Mouse (Mus musculus): ENCODE results near the gene Rpl27a. TPM values are rescaled to one million over a fixed set of nuclear protein-coding genes. Genes with fewer than 3 reads are reported as not detected.

The Rpl27a gene
- polyA plus RNA-seq, 1 experiment from 2014 or later, result 110 TPM

- H3K27me3 ChIP-seq (replicated peaks; ENCODE audit: insufficient read depth, low read length), result no peaks in the 10 kb centered on the region
- H3K4me1 ChIP-seq (ENCODE audit: insufficient read depth, low read depth, low read length), result no peaks in the 10 kb centered on the region; the same call in 1 of the 2 replicates
- no peak for DNase-seq (ENCODE audit: low spot score)
- no peaks in the 10 kb centered on the region for H3K9me3 ChIP-seq (ENCODE audit: low read length)
- H3K4me3 ChIP-seq (ENCODE audit: low read depth, low read length), result no peak overlapping the region
- 90% methylated on average over 2 of the region's 2 CpGs for WGBS
- no peak overlapping the region for H3K4me2 ChIP-seq (replicated peaks; ENCODE audit: low read depth, low read length)
- peaks cover 27% of the 10 kb centered on the region; the same call in 1 of the 2 replicates for H3K36me3 ChIP-seq (ENCODE audit: insufficient read depth, low read length)
- no peak overlapping the region for H3K9ac ChIP-seq (replicated peaks; ENCODE audit: low read depth)
- ATAC-seq, result no peak
- no peak for TF ChIP-seq CTCF (IDR thresholded peaks at IDR 0.05)
- TF ChIP-seq EP300 (IDR thresholded peaks at IDR 0.05), result no peak
- H3K27ac ChIP-seq (ENCODE audit: low read length), result no peak overlapping the region; the same call in 1 of the 2 replicates
Measured at GRCm38 (mm10) chr7:109546186-109546585, 27.2 kb downstream of the Rpl27a start.

- no peak overlapping the region for H3K27ac ChIP-seq (ENCODE audit: low read length)
- H3K4me2 ChIP-seq (replicated peaks; ENCODE audit: low read depth, low read length), result no peak overlapping the region
- WGBS, result 77% methylated on average over 5 of the region's 5 CpGs
- no peaks in the 10 kb centered on the region for H3K9me3 ChIP-seq (ENCODE audit: low read length)
- ATAC-seq (0 out of 2 replicates have a peak, but pooled peaks have one; percentile 19), DNase-seq (ENCODE audit: low spot score) (peak; percentile 43)
- H3K36me3 ChIP-seq (ENCODE audit: insufficient read depth, low read length), result peaks cover 31% of the 10 kb centered on the region; the same call in 1 of the 2 replicates
- no peaks in the 10 kb centered on the region for H3K27me3 ChIP-seq (replicated peaks; ENCODE audit: insufficient read depth, low read length)
- no peak overlapping the region for H3K9ac ChIP-seq (replicated peaks; ENCODE audit: low read depth)
- no peak overlapping the region for H3K4me3 ChIP-seq (ENCODE audit: low read depth, low read length)
- TF ChIP-seq EP300 (IDR thresholded peaks at IDR 0.05), result peak; percentile 47; the same call in 1 of the 2 replicates
- TF ChIP-seq CTCF (IDR thresholded peaks at IDR 0.05), result no peak
- no peaks in the 10 kb centered on the region for H3K4me1 ChIP-seq (ENCODE audit: insufficient read depth, low read depth, low read length)
Measured at GRCm38 (mm10) chr7:109546726-109547125, 27.8 kb downstream of the Rpl27a start.

- no peak overlapping the region for H3K4me2 ChIP-seq (replicated peaks; ENCODE audit: low read depth, low read length)
- 14% methylated on average over 6 of the region's 6 CpGs for WGBS
- peaks cover 30% of the 10 kb centered on the region for H3K4me1 ChIP-seq (ENCODE audit: insufficient read depth, low read depth, low read length)
- no peaks in the 10 kb centered on the region for H3K36me3 ChIP-seq (ENCODE audit: insufficient read depth, low read length)
- H3K9ac ChIP-seq (replicated peaks; ENCODE audit: low read depth), result no peak overlapping the region
- H3K27ac ChIP-seq (ENCODE audit: low read length), result peak overlapping the region; percentile 58
- no peak overlapping the region for H3K4me3 ChIP-seq (ENCODE audit: low read depth, low read length)
- DNase-seq (ENCODE audit: low spot score) (peak; percentile 88), ATAC-seq (peak; percentile 72)
- TF ChIP-seq EP300 (IDR thresholded peaks at IDR 0.05), result peak; percentile 63
- no peak for TF ChIP-seq CTCF (IDR thresholded peaks at IDR 0.05)
- H3K27me3 ChIP-seq (replicated peaks; ENCODE audit: insufficient read depth, low read length), result no peaks in the 10 kb centered on the region
- no peaks in the 10 kb centered on the region for H3K9me3 ChIP-seq (ENCODE audit: low read length)
Measured at GRCm38 (mm10) chr7:109559536-109559935, 40.6 kb downstream of the Rpl27a start.

GRCm38 (mm10) chr7:109561466-109562153, 42.7 kb downstream of the Rpl27a start:
- TF ChIP-seq CTCF (IDR thresholded peaks at IDR 0.05), result no peak
- TF ChIP-seq EP300 (IDR thresholded peaks at IDR 0.05), result peak; percentile 92
- 18% methylated on average over 8 of the region's 8 CpGs for WGBS
- no peak overlapping the region for H3K9ac ChIP-seq (replicated peaks; ENCODE audit: low read depth)
- H3K4me3 ChIP-seq (ENCODE audit: low read depth, low read length), result no peak overlapping the region
- H3K27ac ChIP-seq (ENCODE audit: low read length), result peak overlapping the region; percentile 79
- ATAC-seq (peak; percentile 78), DNase-seq (ENCODE audit: low spot score) (peak; percentile 37)
- H3K4me1 ChIP-seq (ENCODE audit: insufficient read depth, low read depth, low read length), result peaks cover 35% of the 10 kb centered on the region
- H3K4me2 ChIP-seq (replicated peaks; ENCODE audit: low read depth, low read length), result peak overlapping the region; percentile 15
- H3K9me3 ChIP-seq (ENCODE audit: low read length), result no peaks in the 10 kb centered on the region
- no peaks in the 10 kb centered on the region; the same call in 1 of the 2 replicates for H3K36me3 ChIP-seq (ENCODE audit: insufficient read depth, low read length)
- no peaks in the 10 kb centered on the region for H3K27me3 ChIP-seq (replicated peaks; ENCODE audit: insufficient read depth, low read length)

GRCm38 (mm10) chr7:109562154-109562599, 43.2 kb downstream of the Rpl27a start:
- TF ChIP-seq CTCF (IDR thresholded peaks at IDR 0.05) (no peak), EP300 (IDR thresholded peaks at IDR 0.05) (no peak)
- Histone ChIP-seq H3K4me3 (ENCODE audit: low read depth, low read length) (no peak overlapping the region), H3K9me3 (ENCODE audit: low read length) (no peaks in the 10 kb centered on the region), H3K27ac (ENCODE audit: low read length) (peak overlapping the region; percentile 79), H3K4me2 (replicated peaks; ENCODE audit: low read depth, low read length) (peak overlapping the region; percentile 15), H3K27me3 (replicated peaks; ENCODE audit: insufficient read depth, low read length) (no peaks in the 10 kb centered on the region), H3K9ac (replicated peaks; ENCODE audit: low read depth) (no peak overlapping the region), H3K4me1 (ENCODE audit: insufficient read depth, low read depth, low read length) (peaks cover 40% of the 10 kb centered on the region), H3K36me3 (ENCODE audit: insufficient read depth, low read length) (no peaks in the 10 kb centered on the region; the same call in 1 of the 2 replicates)
- ATAC-seq (no peak; the same call in none of the 2 replicates), DNase-seq (ENCODE audit: low spot score) (peak; percentile 62)
- 14% methylated on average over 4 of the region's 4 CpGs for WGBS

- H3K27ac ChIP-seq (ENCODE audit: low read length), result peak overlapping the region; percentile 79
- H3K36me3 ChIP-seq (ENCODE audit: insufficient read depth, low read length), result no peaks in the 10 kb centered on the region; the same call in 1 of the 2 replicates
- H3K9ac ChIP-seq (replicated peaks; ENCODE audit: low read depth), result no peak overlapping the region
- H3K9me3 ChIP-seq (ENCODE audit: low read length), result no peaks in the 10 kb centered on the region
- ATAC-seq (no peak), DNase-seq (ENCODE audit: low spot score) (no peak)
- peaks cover 43% of the 10 kb centered on the region for H3K4me1 ChIP-seq (ENCODE audit: insufficient read depth, low read depth, low read length)
- 23% methylated on average over 5 of the region's 5 CpGs for WGBS
- H3K4me2 ChIP-seq (replicated peaks; ENCODE audit: low read depth, low read length), result peak overlapping the region; percentile 15; the same call in 1 of the 2 replicates
- TF ChIP-seq CTCF (IDR thresholded peaks at IDR 0.05), result no peak
- no peak for TF ChIP-seq EP300 (IDR thresholded peaks at IDR 0.05)
- H3K27me3 ChIP-seq (replicated peaks; ENCODE audit: insufficient read depth, low read length), result no peaks in the 10 kb centered on the region
- H3K4me3 ChIP-seq (ENCODE audit: low read depth, low read length), result no peak overlapping the region
Measured at GRCm38 (mm10) chr7:109562676-109563075, 43.7 kb downstream of the Rpl27a start.

All from lung, postnatal 0 days (tissue).